Mouse (Mus musculus): ENCODE results near the gene Rag2. TPM values are rescaled to one million over a fixed set of nuclear protein-coding genes. Genes with fewer than 3 reads are reported as not detected.

Gene Rag2
- polyA plus RNA-seq, 1 experiment from 2014 or later = 116 TPM

- peak; percentile 47 for DNase-seq (ENCODE audit: low spot score)
Observed at GRCm38 (mm10) chr2:101624011-101624410, 507 bp upstream of the Rag2 start.

GRCm38 (mm10) chr2:101627227-101627626 lies 2.7 kb downstream of the Rag2 start:
- DNase-seq (ENCODE audit: low spot score) = no peak

- no peak for DNase-seq (ENCODE audit: low spot score)
Observed at GRCm38 (mm10) chr2:101628297-101629236, 4.0 kb downstream of the Rag2 start.

- no peak for DNase-seq (ENCODE audit: low spot score)
Observed at GRCm38 (mm10) chr2:101638979-101639839, 14.7 kb downstream of the Rag2 start.

GRCm38 (mm10) chr2:101639840-101640350 lies 15.4 kb downstream of the Rag2 start:
- no peak for DNase-seq (ENCODE audit: low spot score)

- peak; percentile 51 for DNase-seq (ENCODE audit: low spot score)
Observed at GRCm38 (mm10) chr2:101645841-101646240, 21.3 kb downstream of the Rag2 start.

GRCm38 (mm10) chr2:101648361-101648760 lies 23.8 kb downstream of the Rag2 start:
- no peak for DNase-seq (ENCODE audit: low spot score)

- peak; percentile 94 for DNase-seq (ENCODE audit: low spot score)
Observed at GRCm38 (mm10) chr2:101649114-101649671, 24.7 kb downstream of the Rag2 start, which contains the start of the genes Rag1 and B230118H07Rik. Gene Rag1, minus strand, starts transcription at chr2:101649501. Gene B230118H07Rik, minus strand, starts transcription at chr2:101649532.

GRCm38 (mm10) chr2:101650446-101650845 lies 25.9 kb downstream of the Rag2 start:
- DNase-seq (ENCODE audit: low spot score) = peak; percentile 57

GRCm38 (mm10) chr2:101652204-101652920 lies 27.8 kb downstream of the Rag2 start:
- no peak for DNase-seq (ENCODE audit: low spot score)

- DNase-seq (ENCODE audit: low spot score) = peak; percentile 81
Observed at GRCm38 (mm10) chr2:101652921-101653597, 28.5 kb downstream of the Rag2 start.

- DNase-seq (ENCODE audit: low spot score) = no peak
Observed at GRCm38 (mm10) chr2:101660536-101660935, 36.0 kb downstream of the Rag2 start.

GRCm38 (mm10) chr2:101665058-101665702 lies 40.7 kb downstream of the Rag2 start:
- DNase-seq (ENCODE audit: low spot score) = peak; percentile 79

GRCm38 (mm10) chr2:101665703-101666092 lies 41.2 kb downstream of the Rag2 start:
- no peak for DNase-seq (ENCODE audit: low spot score)

GRCm38 (mm10) chr2:101668751-101669150 lies 44.2 kb downstream of the Rag2 start:
- DNase-seq (ENCODE audit: low spot score) = no peak

- no peak for DNase-seq (ENCODE audit: low spot score)
Observed at GRCm38 (mm10) chr2:101673547-101673946, 49.0 kb downstream of the Rag2 start.

GRCm38 (mm10) chr2:101678236-101679021 lies 53.9 kb downstream of the Rag2 start, which contains the start of gene Traf6:
Gene Traf6, plus strand, starts transcription at chr2:101678429.
- DNase-seq (ENCODE audit: low spot score) = peak; percentile 84

- peak; percentile 15 for DNase-seq (ENCODE audit: low spot score)
Observed at GRCm38 (mm10) chr2:101679164-101679784, 54.8 kb downstream of the Rag2 start.

All from thymus, postnatal 0 days (tissue).